Mouse (Mus musculus) olfactory bulb, adult 2 months (tissue): Measurements from ENCODE around the gene Sufu. TPM values are rescaled to one million over a fixed set of nuclear protein-coding genes. Genes with fewer than 3 reads are reported as not detected.
A peak's percentile ranks its signal among the peaks of the same experiment; 100 is the strongest.

ENCODE experiments used
- H3K27ac ChIP-seq: fragments of 200-500 bp; 2 replicates; pipeline ENCODE4 v1.5.1; 2012; ENCODE audit warnings: low read depth, low read length; ENCODE audit not compliant: insufficient read depth
- H3K4me1 ChIP-seq: fragments of 200-500 bp; 2 replicates; pipeline ENCODE4 v1.6.1; 2012; ENCODE audit warnings: low read length; ENCODE audit not compliant: control insufficient read depth, insufficient read depth
- H3K4me3 ChIP-seq: fragments of 200-500 bp; 2 replicates; pipeline ENCODE4 v1.5.1; 2012; ENCODE audit warnings: mild to moderate bottlenecking, low read depth, low read length, moderate library complexity; ENCODE audit not compliant: insufficient read depth
- CTCF ChIP-seq: fragments of 200-500 bp; IDR thresholded peaks from 2 replicates; pipeline ENCODE4 v1.5.1; 2012; ENCODE audit warnings: low read depth, mild to moderate bottlenecking, low read length, moderate library complexity; ENCODE audit not compliant: insufficient read depth
- POLR2A ChIP-seq: fragments of 200-500 bp; IDR thresholded peaks from 2 replicates; pipeline ENCODE4 v1.6.1; 2012; ENCODE audit warnings: mild to moderate bottlenecking, low read depth, low read length, moderate library complexity; ENCODE audit not compliant: insufficient read depth
- WGBS: fragments of 180-500 bp; shearing (Covaris S2); methylation state at CpG from one replicate; pipeline ENCODE4 v1.1.7; 2018; 5-methylcytosine and 5-hydroxymethylcytosine counted together
- polyA plus RNA-seq: library from polyadenylated mRNA; stranded (reverse); fragments of >200 nt; gene quantifications from 2 replicates; pipeline ENCODE4 v1.2.4, GENCODE M21; 2012; ENCODE audit warnings: low replicate concordance; ENCODE audit not compliant: missing spikeins, insufficient read depth, insufficient read length

Sufu gene
- polyA plus RNA-seq, 1 experiment, result not detected

DNA sequence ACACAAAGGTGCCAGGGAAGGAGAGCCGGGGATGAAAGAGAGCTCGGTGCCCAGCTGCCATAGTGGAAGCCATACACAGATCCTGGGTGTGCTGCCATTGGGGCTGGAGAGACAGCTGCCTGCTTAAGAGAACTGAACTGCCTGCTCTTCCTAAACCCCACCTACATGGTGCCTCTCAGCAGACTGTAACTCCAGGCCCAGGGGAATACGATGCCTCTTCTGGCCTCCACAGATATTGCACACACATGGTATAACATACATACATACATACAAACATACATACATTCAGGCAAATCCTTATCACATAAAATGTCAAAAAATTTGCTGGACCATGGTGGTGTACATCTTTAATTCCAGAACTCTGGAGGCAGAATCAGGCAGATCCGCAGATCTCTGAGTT lies 66.8 kb downstream of the Sufu start:
- 98% methylated on average over 4 of the region's 4 CpGs for WGBS

GRCm38 (mm10) chr19:46466160-46466559 lies 69.5 kb downstream of the Sufu start:
- 91% methylated on average over 6 of the region's 6 CpGs for WGBS
- no peak overlapping the region for H3K4me3 ChIP-seq
- no peak for TF ChIP-seq POLR2A
- peaks cover 3% of the 10 kb centered on the region; the same call in 1 of the 2 replicates for H3K4me1 ChIP-seq
- no peak overlapping the region for H3K27ac ChIP-seq

More for the DNA sequence above, 66.8 kb downstream of the Sufu start:
- Histone ChIP-seq H3K4me1 (peaks cover 3% of the 10 kb centered on the region; the same call in 1 of the 2 replicates), H3K27ac (no peak overlapping the region), H3K4me3 (no peak overlapping the region)
- TF ChIP-seq CTCF (no peak), POLR2A (no peak)

GRCm38 (mm10) chr19:46467051-46467503 lies 70.4 kb downstream of the Sufu start:
- Histone ChIP-seq H3K27ac (no peak overlapping the region), H3K4me1 (peaks cover 9% of the 10 kb centered on the region), H3K4me3 (no peak overlapping the region)
- TF ChIP-seq CTCF (no peak), POLR2A (no peak)
- 81% methylated on average over 3 of the region's 3 CpGs for WGBS

DNA sequence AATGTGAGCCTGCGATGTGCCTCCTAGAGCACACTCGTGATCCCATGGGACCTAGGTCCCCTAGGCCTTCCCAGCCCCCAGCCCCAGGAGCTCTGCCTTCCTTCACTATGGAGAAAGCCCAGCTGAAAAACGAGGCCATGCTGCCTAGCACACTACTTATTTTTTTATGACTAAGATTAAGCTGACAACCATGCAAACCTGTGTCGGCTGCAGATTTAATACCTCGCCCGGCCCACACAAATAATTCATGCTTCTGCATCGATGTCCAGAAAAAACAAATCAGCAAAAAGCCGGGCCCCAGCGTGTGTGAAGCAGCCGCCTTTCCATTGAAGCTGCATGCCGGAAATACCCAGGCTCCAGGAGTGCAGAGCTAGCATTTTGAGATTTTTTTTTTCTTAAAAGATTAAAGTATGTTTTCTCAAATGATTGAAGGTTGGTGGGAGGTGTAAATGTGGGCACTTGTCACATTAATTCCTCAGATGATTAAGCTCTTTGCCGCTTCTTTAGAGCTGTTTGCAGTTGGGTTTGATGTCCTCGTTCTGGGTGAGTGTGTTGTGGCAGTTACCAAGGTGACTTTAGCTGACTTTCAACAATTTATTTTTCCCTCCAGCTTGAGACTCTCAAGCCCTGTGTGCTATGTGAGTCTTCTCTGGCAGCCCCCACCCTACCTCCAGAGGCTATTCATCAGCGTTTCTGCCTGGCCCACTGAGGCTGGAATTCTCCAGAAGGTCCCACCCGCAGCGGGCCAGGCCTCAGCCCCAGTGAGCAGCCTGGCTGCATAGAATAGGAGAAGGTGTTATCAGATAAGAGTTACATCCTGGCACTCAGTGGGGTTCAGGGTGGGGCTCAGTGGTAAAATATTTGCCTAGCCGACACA lies 73.9 kb downstream of the Sufu start:
- 60% methylated on average over 17 of the region's 17 CpGs for WGBS
- Histone ChIP-seq H3K4me1 (peaks cover 13% of the 10 kb centered on the region), H3K27ac (peak overlapping the region; percentile 18; the same call in 1 of the 2 replicates), H3K4me3 (no peak overlapping the region)
- no peak for TF ChIP-seq CTCF
- no peak for TF ChIP-seq POLR2A

GRCm38 (mm10) chr19:46471324-46472093 lies 74.8 kb downstream of the Sufu start:
- WGBS, result 45% methylated on average over 10 of the region's 10 CpGs
- TF ChIP-seq POLR2A (no peak), CTCF (no peak)
- Histone ChIP-seq H3K4me3 (no peak overlapping the region), H3K27ac (0 out of 2 replicates have a peak overlapping the region, but pooled peaks have one; percentile 18), H3K4me1 (peaks cover 17% of the 10 kb centered on the region)

GRCm38 (mm10) chr19:46477432-46477845 lies 80.7 kb downstream of the Sufu start:
- H3K27ac ChIP-seq, result no peak overlapping the region
- WGBS, result 33% methylated on average over 10 of the region's 10 CpGs
- H3K4me1 ChIP-seq, result peaks cover 46% of the 10 kb centered on the region
- TF ChIP-seq POLR2A, result no peak
- TF ChIP-seq CTCF, result no peak
- H3K4me3 ChIP-seq, result no peak overlapping the region

GRCm38 (mm10) chr19:46478242-46478641 lies 81.5 kb downstream of the Sufu start:
- no peak overlapping the region for H3K4me3 ChIP-seq
- TF ChIP-seq CTCF (no peak), POLR2A (no peak)
- H3K4me1 ChIP-seq, result peaks cover 54% of the 10 kb centered on the region
- H3K27ac ChIP-seq, result no peak overlapping the region
- 79% methylated on average over 4 of the region's 4 CpGs for WGBS

DNA sequence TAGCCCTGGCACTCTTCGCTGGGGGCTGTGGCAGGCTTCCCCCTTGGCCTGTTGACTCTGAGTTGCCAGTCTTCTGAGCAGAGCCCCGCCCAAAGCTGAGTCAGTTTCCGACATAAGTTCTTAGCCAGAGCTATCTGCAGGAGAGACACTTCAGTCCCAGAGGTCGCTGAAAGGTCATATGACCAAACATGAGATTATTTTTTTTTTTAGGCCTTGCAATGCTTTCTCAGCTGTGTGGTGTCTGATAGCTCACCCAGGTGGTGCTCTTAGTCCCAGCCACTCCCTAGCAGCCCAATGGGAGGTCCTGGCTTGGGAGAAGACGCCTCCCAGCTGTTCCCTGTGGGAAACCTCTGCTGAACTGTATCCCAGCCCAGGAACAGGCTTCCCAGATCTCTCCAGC lies 82.1 kb downstream of the Sufu start:
- H3K27ac ChIP-seq, result no peak overlapping the region

More for the DNA sequence above, 82.1 kb downstream of the Sufu start:
- TF ChIP-seq CTCF (no peak), POLR2A (no peak)
- H3K4me1 ChIP-seq, result peaks cover 59% of the 10 kb centered on the region
- 69% methylated on average over 5 of the region's 5 CpGs for WGBS
- H3K4me3 ChIP-seq, result no peak overlapping the region
